ENCODE assay signal across 8 mouse cellular contexts in genomic region chr17:57250461-57251160, GRCm38 (mm10). TPM values are rescaled to one million over a fixed set of nuclear protein-coding genes. Genes with fewer than 3 reads are reported as not detected.
DNase-seq lines count a peak whose midpoint lies in the region; TF ChIP-seq lines count a peak whose summit lies in the region.

No protein-coding gene starts in this region.

- no peaks in the 10 kb centered on the region for H3K27me3 ChIP-seq in heart, adult 2 months (ENCODE audit: control insufficient read depth, insufficient read depth, low read length)

- TF ChIP-seq POLR2A in heart, adult 2 months (IDR thresholded peaks at IDR 0.05; ENCODE audit: insufficient read depth, low read depth, low read length), result 0 out of 2 replicates have a peak, but pooled peaks have one; percentile 9

- H3K4me1 ChIP-seq in heart, adult 2 months (ENCODE audit: control insufficient read depth, insufficient read depth, low read length), result peaks cover 4% of the 10 kb centered on the region

- peak overlapping the region; percentile 67 for H3K4me3 ChIP-seq in layer of hippocampus, adult 2 months
- H3K4me3 ChIP-seq in heart, adult 2 months, result peak overlapping the region; percentile 87

- DNase-seq in layer of hippocampus, adult 2 months (ENCODE audit: low spot score in 2 of 2), result no peak
- no peak for DNase-seq in layer of hippocampus, postnatal 36 days
- peak; percentile 35 for DNase-seq in embryo, embryonic 10 days (ENCODE audit: low spot score)
- DNase-seq in heart, adult 2 months, result peak; percentile 85
- DNase-seq in kidney, adult 18-20 months, result peak; percentile 69
- peak; percentile 65 to 80 for DNase-seq in lung, adult 18-20 months
- DNase-seq in skeletal muscle tissue, adult 2 months (ENCODE audit: low read depth, low spot score), result peak; percentile 61
- no peak for DNase-seq in right cerebral cortex, postnatal 36 days (ENCODE audit: low spot score in 2 of 2)

- TF ChIP-seq EP300 in heart, adult 2 months (IDR thresholded peaks at IDR 0.05; ENCODE audit: insufficient read depth, low read depth, low read length), result no peak

- peak overlapping the region; percentile 64 for H3K9ac ChIP-seq in heart, adult 2 months (ENCODE audit: low read depth, low read length)

- 6% methylated on average over 33 of the region's 33 CpGs for WGBS in heart, adult 2 months

- H3K79me2 ChIP-seq in heart, adult 2 months (replicated peaks; ENCODE audit: control insufficient read depth, insufficient read depth, low read length), result no peaks in the 10 kb centered on the region

- peaks cover 4% of the 10 kb centered on the region for H3K36me3 ChIP-seq in heart, adult 2 months (ENCODE audit: control insufficient read depth, insufficient read depth, low read length)

- no peak for TF ChIP-seq CTCF in layer of hippocampus, adult 2 months (conservative IDR thresholded peaks at IDR 0.05)
- TF ChIP-seq CTCF in heart, adult 2 months (IDR thresholded peaks at IDR 0.05), result no peak

- peak overlapping the region; percentile 59; the same call in 1 of the 2 replicates for H3K27ac ChIP-seq in layer of hippocampus, adult 2 months
- H3K27ac ChIP-seq in heart, adult 2 months, result peak overlapping the region; percentile 96

- intact Hi-C loops in heart, adult 2 months (cut with DNase I), result no loop called here

RNA-seq across cellular contexts. Expression of gene Trip10, which starts 1.4 kb away (rescaled TPM):
- total RNA-seq in layer of hippocampus, adult 2 months (2021), result 1 to 10 TPM; 8.2 to 9.8 TPM
- total RNA-seq in layer of hippocampus, postnatal 36 days (2021), result 1 to 10 TPM; 7.9 to 8.2 TPM
- total RNA-seq in heart, adult 2 months (2021), result 100 to 1,000 TPM; 107 to 128 TPM
- polyA plus RNA-seq in heart, adult 2 months (2012; rRNA removed), result 69.0 and 83.2 TPM in 2 replicates

RNA-seq across cellular contexts. Expression of gene Gpr108, which starts 2.4 kb away (rescaled TPM):
- 10 to 100 TPM; 24.0 to 24.8 TPM for total RNA-seq in layer of hippocampus, adult 2 months (2021)
- total RNA-seq in layer of hippocampus, postnatal 36 days (2021), result 10 to 100 TPM; 23.6 to 25.4 TPM
- 10 to 100 TPM; 27.8 to 32.7 TPM for total RNA-seq in heart, adult 2 months (2021)
- 37.9 and 48.3 TPM in 2 replicates for polyA plus RNA-seq in heart, adult 2 months (2012; rRNA removed)

RNA-seq across cellular contexts. Expression of gene C3, which starts 22.7 kb away (rescaled TPM):
- total RNA-seq in layer of hippocampus, adult 2 months (2021), result under 1 TPM; 0.97 to 0.98 TPM
- 1 to 10 TPM; 1.1 to 2.4 TPM for total RNA-seq in layer of hippocampus, postnatal 36 days (2021)
- total RNA-seq in heart, adult 2 months (2021), result 10 to 100 TPM; 91.5 to 91.6 TPM
- 119 and 160 TPM in 2 replicates for polyA plus RNA-seq in heart, adult 2 months (2012; rRNA removed)

RNA-seq across cellular contexts. Expression of gene Vav1, which starts 28.3 kb away (rescaled TPM):
- 1 to 10 TPM; 2.8 to 3.2 TPM for total RNA-seq in layer of hippocampus, adult 2 months (2021)
- total RNA-seq in layer of hippocampus, postnatal 36 days (2021), result 1 to 10 TPM; 3.0 to 3.7 TPM
- 1 to 10 TPM; 1.9 to 2.2 TPM for total RNA-seq in heart, adult 2 months (2021)
- 1.8 and 2.0 TPM in 2 replicates for polyA plus RNA-seq in heart, adult 2 months (2012; rRNA removed)

RNA-seq across cellular contexts. Expression of gene Tnfsf14, which starts 56.6 kb away (rescaled TPM):
- not detected for total RNA-seq in layer of hippocampus, adult 2 months (2021)
- total RNA-seq in layer of hippocampus, postnatal 36 days (2021), result not detected
- under 1 TPM; 0.11 to 0.13 TPM for total RNA-seq in heart, adult 2 months (2021)
- 0.18 TPM in 2 replicates for polyA plus RNA-seq in heart, adult 2 months (2012; rRNA removed)

Comparison
In these comparisons a context has a peak if more than half of its experiments do, and no peak if none do; other contexts are left out.
1. DNase-seq: peak in embryo, embryonic 10 days (single experiment), heart, adult 2 months (2 of 2), kidney, adult 18-20 months (single experiment), lung, adult 18-20 months (2 of 2) and skeletal muscle tissue, adult 2 months (single experiment); none in layer of hippocampus, adult 2 months (0 of 2), layer of hippocampus, postnatal 36 days (0 of 2) and right cerebral cortex, postnatal 36 days (0 of 2).
2. RNA of gene Trip10, which starts 1.4 kb away (total RNA-seq): 107 to 128 TPM in heart, adult 2 months; 8.2 to 9.8 TPM in layer of hippocampus, adult 2 months and 7.9 to 8.2 TPM in layer of hippocampus, postnatal 36 days; every median in the first group is over 4 times any median in the second.
3. RNA of gene C3, which starts 22.7 kb away (total RNA-seq): 91.5 to 91.6 TPM in heart, adult 2 months; 1.1 to 2.4 TPM in layer of hippocampus, postnatal 36 days and 0.97 to 0.98 TPM in layer of hippocampus, adult 2 months; every median in the first group is over 10 times any median in the second.